Mouse (Mus musculus) olfactory bulb, adult 2 months (tissue): ENCODE measurements around the gene Fez2.

Source experiments
- CTCF ChIP-seq: fragments of 200-500 bp; IDR thresholded peaks from 2 replicates; pipeline ENCODE4 v1.5.1; 2012; ENCODE audit warnings: low read depth, mild to moderate bottlenecking, low read length, moderate library complexity; ENCODE audit not compliant: insufficient read depth
- POLR2A ChIP-seq: fragments of 200-500 bp; IDR thresholded peaks from 2 replicates; pipeline ENCODE4 v1.6.1; 2012; ENCODE audit warnings: mild to moderate bottlenecking, low read depth, low read length, moderate library complexity; ENCODE audit not compliant: insufficient read depth

DNA sequence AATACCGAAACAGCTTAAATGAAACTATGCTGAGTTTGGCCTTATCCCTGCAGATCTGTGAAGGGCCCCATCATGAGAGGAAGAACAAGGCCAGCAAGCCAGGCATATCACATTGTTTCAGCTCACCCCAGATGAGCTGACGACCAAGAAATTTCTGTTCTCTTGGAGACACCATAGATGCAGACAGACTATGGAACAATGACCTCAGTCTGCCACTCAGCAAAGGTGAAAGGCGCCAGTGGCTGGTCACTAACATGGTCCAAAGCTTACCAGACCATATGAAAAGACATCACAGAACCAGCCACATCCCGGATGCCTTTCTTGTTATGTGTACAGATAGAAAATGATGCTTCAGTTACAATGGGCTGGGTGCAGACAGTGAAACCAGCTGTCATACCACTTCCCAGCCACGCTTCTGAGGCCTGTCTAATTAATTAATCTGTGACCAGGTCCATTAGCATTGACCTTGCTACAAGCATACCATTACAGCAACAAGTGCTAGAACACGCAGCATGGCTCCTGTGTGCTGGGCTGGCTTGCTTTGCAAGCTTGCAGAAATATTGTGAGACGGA lies 92.1 kb downstream of the Fez2 start:
- TF ChIP-seq POLR2A: no peak
- no peak for TF ChIP-seq CTCF
